Mouse (Mus musculus): ENCODE results near the gene Il21. TPM values are rescaled to one million over a fixed set of nuclear protein-coding genes. Genes with fewer than 3 reads are reported as not detected.

Gene Il21
- total RNA-seq (2014; rRNA removed) (not detected in 2 replicates), polyA plus RNA-seq (2012; rRNA removed) (not detected in 2 replicates)

GRCm38 (mm10) chr3:37232586-37233222 lies at the start of gene Il21:
Gene Il21, minus strand, starts transcription at chr3:37232636.
- no peaks in the 10 kb centered on the region for H3K79me2 ChIP-seq (ENCODE audit: control insufficient read depth, insufficient read depth, low read length)
- no peak for DNase-seq (ENCODE audit: extremely low read depth, low read depth, low spot score)
- no peak within 1 kb of the TSS for H3K9ac ChIP-seq (ENCODE audit: low read depth, low read length)
- no peaks in the 10 kb centered on the region for H3K27me3 ChIP-seq (ENCODE audit: control insufficient read depth, insufficient read depth, low read length)
- no peaks in the 10 kb centered on the region for H3K36me3 ChIP-seq (ENCODE audit: control insufficient read depth, insufficient read depth, low read length)
- H3K27ac ChIP-seq (replicated peaks; ENCODE audit: insufficient read depth, low read depth, low read length), result no peak within 1 kb of the TSS
- 77% methylated on average over 7 of the region's 7 CpGs for WGBS
- TF ChIP-seq POLR2A (IDR thresholded peaks at IDR 0.05; ENCODE audit: extremely low read depth, insufficient read depth, low read length), result no peak
- no peak within 1 kb of the TSS for H3K4me3 ChIP-seq (ENCODE audit: insufficient read depth, low read depth, low read length)
- H3K4me1 ChIP-seq (ENCODE audit: control insufficient read depth, insufficient read depth, low read length), result no peaks in the 10 kb centered on the region

GRCm38 (mm10) chr3:37280871-37281270 lies 48.4 kb upstream of the Il21 start:
- TF ChIP-seq CTCF (IDR thresholded peaks at IDR 0.05; ENCODE audit: low read depth, low read length) (no peak), POLR2A (IDR thresholded peaks at IDR 0.05; ENCODE audit: extremely low read depth, insufficient read depth, low read length) (no peak)
- H3K27me3 ChIP-seq (ENCODE audit: control insufficient read depth, insufficient read depth, low read length), result no peaks in the 10 kb centered on the region
- H3K79me2 ChIP-seq (ENCODE audit: control insufficient read depth, insufficient read depth, low read length), result no peaks in the 10 kb centered on the region
- H3K4me1 ChIP-seq (ENCODE audit: control insufficient read depth, insufficient read depth, low read length), result no peaks in the 10 kb centered on the region
- DNase-seq (ENCODE audit: extremely low read depth, low read depth, low spot score), result no peak
- no peak overlapping the region for H3K4me3 ChIP-seq (ENCODE audit: insufficient read depth, low read depth, low read length)
- no peaks in the 10 kb centered on the region for H3K36me3 ChIP-seq (ENCODE audit: control insufficient read depth, insufficient read depth, low read length)
- WGBS, result 72% methylated on average over 8 of the region's 8 CpGs
- no peak overlapping the region for H3K27ac ChIP-seq (replicated peaks; ENCODE audit: insufficient read depth, low read depth, low read length)
- no peak overlapping the region for H3K9ac ChIP-seq (ENCODE audit: low read depth, low read length)

GRCm38 (mm10) chr3:37280221-37280620 lies 47.8 kb upstream of the Il21 start:
- Histone ChIP-seq H3K27me3 (ENCODE audit: control insufficient read depth, insufficient read depth, low read length) (no peaks in the 10 kb centered on the region), H3K4me1 (ENCODE audit: control insufficient read depth, insufficient read depth, low read length) (no peaks in the 10 kb centered on the region), H3K27ac (replicated peaks; ENCODE audit: insufficient read depth, low read depth, low read length) (no peak overlapping the region), H3K79me2 (ENCODE audit: control insufficient read depth, insufficient read depth, low read length) (no peaks in the 10 kb centered on the region), H3K9ac (ENCODE audit: low read depth, low read length) (no peak overlapping the region), H3K4me3 (ENCODE audit: insufficient read depth, low read depth, low read length) (no peak overlapping the region), H3K36me3 (ENCODE audit: control insufficient read depth, insufficient read depth, low read length) (no peaks in the 10 kb centered on the region)
- no peak for DNase-seq (ENCODE audit: extremely low read depth, low read depth, low spot score)
- TF ChIP-seq POLR2A (IDR thresholded peaks at IDR 0.05; ENCODE audit: extremely low read depth, insufficient read depth, low read length), result no peak
- TF ChIP-seq CTCF (IDR thresholded peaks at IDR 0.05; ENCODE audit: low read depth, low read length), result no peak
- WGBS, result 91% methylated on average over 1 of the region's 1 CpGs

- H3K27me3 ChIP-seq (ENCODE audit: control insufficient read depth, insufficient read depth, low read length), result no peaks in the 10 kb centered on the region
- no peak for TF ChIP-seq CTCF (IDR thresholded peaks at IDR 0.05; ENCODE audit: low read depth, low read length)
- TF ChIP-seq POLR2A (IDR thresholded peaks at IDR 0.05; ENCODE audit: extremely low read depth, insufficient read depth, low read length), result no peak
- WGBS, result 72% methylated on average over 6 of the region's 6 CpGs
- no peak overlapping the region for H3K9ac ChIP-seq (ENCODE audit: low read depth, low read length)
- no peak overlapping the region for H3K4me3 ChIP-seq (ENCODE audit: insufficient read depth, low read depth, low read length)
- H3K4me1 ChIP-seq (ENCODE audit: control insufficient read depth, insufficient read depth, low read length), result no peaks in the 10 kb centered on the region
- no peak for DNase-seq (ENCODE audit: extremely low read depth, low read depth, low spot score)
- no peak overlapping the region for H3K27ac ChIP-seq (replicated peaks; ENCODE audit: insufficient read depth, low read depth, low read length)
- H3K79me2 ChIP-seq (ENCODE audit: control insufficient read depth, insufficient read depth, low read length), result no peaks in the 10 kb centered on the region
- no peaks in the 10 kb centered on the region for H3K36me3 ChIP-seq (ENCODE audit: control insufficient read depth, insufficient read depth, low read length)
These were observed 42.2 kb upstream of the Il21 start for GRCm38 (mm10) chr3:37274661-37275060.

GRCm38 (mm10) chr3:37273092-37273491 lies 40.7 kb upstream of the Il21 start:
- no peaks in the 10 kb centered on the region for H3K79me2 ChIP-seq (ENCODE audit: control insufficient read depth, insufficient read depth, low read length)
- no peak overlapping the region for H3K4me3 ChIP-seq (ENCODE audit: insufficient read depth, low read depth, low read length)
- no peak overlapping the region for H3K27ac ChIP-seq (replicated peaks; ENCODE audit: insufficient read depth, low read depth, low read length)
- H3K36me3 ChIP-seq (ENCODE audit: control insufficient read depth, insufficient read depth, low read length), result no peaks in the 10 kb centered on the region
- 76% methylated on average over 7 of the region's 7 CpGs for WGBS
- H3K9ac ChIP-seq (ENCODE audit: low read depth, low read length), result no peak overlapping the region
- no peaks in the 10 kb centered on the region for H3K27me3 ChIP-seq (ENCODE audit: control insufficient read depth, insufficient read depth, low read length)
- no peaks in the 10 kb centered on the region for H3K4me1 ChIP-seq (ENCODE audit: control insufficient read depth, insufficient read depth, low read length)
- TF ChIP-seq POLR2A (IDR thresholded peaks at IDR 0.05; ENCODE audit: extremely low read depth, insufficient read depth, low read length), result no peak
- TF ChIP-seq CTCF (IDR thresholded peaks at IDR 0.05; ENCODE audit: low read depth, low read length), result no peak
- DNase-seq (ENCODE audit: extremely low read depth, low read depth, low spot score), result no peak

GRCm38 (mm10) chr3:37271209-37271608 lies 38.8 kb upstream of the Il21 start:
- Histone ChIP-seq H3K9ac (ENCODE audit: low read depth, low read length) (no peak overlapping the region), H3K4me3 (ENCODE audit: insufficient read depth, low read depth, low read length) (no peak overlapping the region), H3K36me3 (ENCODE audit: control insufficient read depth, insufficient read depth, low read length) (no peaks in the 10 kb centered on the region), H3K79me2 (ENCODE audit: control insufficient read depth, insufficient read depth, low read length) (no peaks in the 10 kb centered on the region), H3K27me3 (ENCODE audit: control insufficient read depth, insufficient read depth, low read length) (no peaks in the 10 kb centered on the region), H3K27ac (replicated peaks; ENCODE audit: insufficient read depth, low read depth, low read length) (no peak overlapping the region), H3K4me1 (ENCODE audit: control insufficient read depth, insufficient read depth, low read length) (no peaks in the 10 kb centered on the region)
- TF ChIP-seq POLR2A (IDR thresholded peaks at IDR 0.05; ENCODE audit: extremely low read depth, insufficient read depth, low read length), result no peak
- peak; percentile 72; the same call in 1 of the 2 replicates for TF ChIP-seq CTCF (IDR thresholded peaks at IDR 0.05; ENCODE audit: low read depth, low read length)
- WGBS, result 5% methylated on average over 1 of the region's 1 CpGs
- peak; percentile 7 for DNase-seq (ENCODE audit: extremely low read depth, low read depth, low spot score)
